Mouse (Mus musculus) liver, embryonic 14.5 days (tissue): Measurements from ENCODE around the gene Rfxank.

ENCODE experiments used
- CTCF ChIP-seq: IDR thresholded peaks from 2 replicates; pipeline ENCODE4 v1.5.1; 2016; ENCODE audit warnings: antibody characterized with exemption, low read depth, control low read depth
- EP300 ChIP-seq: IDR thresholded peaks from 2 replicates; pipeline ENCODE4 v1.6.1; 2016; ENCODE audit warnings: antibody characterized with exemption, low read depth

DNA sequence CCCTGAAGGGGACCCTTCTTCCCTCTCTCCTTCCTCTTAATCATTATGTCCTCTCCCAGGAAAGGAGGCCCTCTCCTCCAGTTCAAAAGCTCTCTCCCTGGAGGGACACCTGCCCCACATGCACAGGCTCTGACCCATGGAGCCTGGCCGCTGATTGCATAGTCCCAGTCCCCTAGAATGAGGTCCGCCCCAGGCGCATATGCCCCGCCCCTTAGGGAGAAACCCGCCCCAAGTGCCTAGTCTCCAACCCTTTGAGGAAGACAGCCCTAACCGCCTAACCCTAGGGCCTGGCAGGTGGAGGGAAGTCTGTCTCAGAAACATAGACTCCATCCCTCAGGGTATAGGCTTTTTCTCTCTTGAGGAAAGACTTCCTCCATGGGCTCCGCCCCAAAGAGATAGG lies 51.7 kb downstream of the Rfxank start:
- TF ChIP-seq EP300 (no peak), CTCF (no peak)
